In the genomic region with DNA sequence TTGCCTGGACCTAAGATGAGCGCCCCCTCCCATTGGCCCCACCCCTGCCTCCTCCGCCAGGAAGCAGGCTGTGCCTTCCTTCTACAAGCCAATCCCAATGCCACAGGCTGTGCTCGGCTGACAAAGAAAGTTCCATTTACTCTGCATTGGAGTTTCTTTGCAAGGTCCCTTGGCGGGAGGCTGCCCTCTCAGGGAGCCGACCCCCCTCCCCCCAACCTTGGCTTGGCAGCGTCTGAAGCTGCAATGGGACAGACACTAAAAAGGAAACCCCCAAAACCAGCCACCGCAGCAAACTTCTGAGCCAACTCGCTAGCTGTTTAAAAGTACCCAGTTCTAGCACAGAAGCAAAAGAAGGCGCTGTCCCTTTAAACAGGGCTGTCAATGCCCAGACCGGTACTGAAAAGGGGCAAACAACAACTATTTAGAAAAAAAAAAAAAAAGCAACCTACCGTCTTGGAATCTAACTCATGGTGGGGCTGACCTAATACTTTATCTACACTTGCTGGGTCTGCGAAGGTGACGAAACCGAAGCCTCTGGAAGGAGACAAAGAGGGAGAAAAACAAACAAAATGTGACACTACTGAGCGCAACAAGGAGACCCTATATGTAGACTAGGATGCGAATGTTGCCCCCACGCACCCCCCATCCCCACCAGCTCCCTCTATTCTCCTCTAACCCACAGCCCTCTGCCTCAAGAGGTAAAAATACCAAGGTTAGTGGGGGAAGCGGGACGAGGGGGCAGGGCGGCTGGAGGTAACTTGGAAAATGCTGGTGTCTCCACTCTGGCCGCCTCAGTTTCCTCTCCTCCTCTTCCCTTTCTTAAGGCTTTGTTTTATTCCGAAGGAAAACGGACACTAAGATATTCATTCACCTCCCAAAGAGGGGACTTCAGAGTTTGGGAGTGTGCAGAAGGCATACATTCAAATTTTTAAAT, we compare ENCODE assay signal across 8 mouse cellular contexts. TPM values are rescaled to one million over a fixed set of nuclear protein-coding genes. Genes with fewer than 3 reads are reported as not detected.
DNase-seq lines count a peak whose midpoint lies in the region; ATAC-seq lines count a peak whose summit lies in the region.

No protein-coding gene starts in this region.

- H3K4me2 ChIP-seq in forebrain, embryonic 11.5 days (ENCODE audit: low read depth, low read length, severe bottlenecking), result peak overlapping the region; percentile 91
- peak overlapping the region; percentile 94 for H3K4me2 ChIP-seq in intestine, embryonic 16.5 days (ENCODE audit: low read depth, low read length)
- peak overlapping the region; percentile 99 for H3K4me2 ChIP-seq in liver, embryonic 12.5 days
- peak overlapping the region; percentile 94 for H3K4me2 ChIP-seq in neural tube, embryonic 11.5 days (ENCODE audit: low read depth)

- H3K27me3 ChIP-seq in forebrain, embryonic 11.5 days (ENCODE audit: control insufficient read depth, insufficient read depth, low read length), result no peaks in the 10 kb centered on the region
- no peaks in the 10 kb centered on the region for H3K27me3 ChIP-seq in intestine, embryonic 16.5 days (replicated peaks; ENCODE audit: control insufficient read depth, insufficient read depth, low read length)
- no peaks in the 10 kb centered on the region for H3K27me3 ChIP-seq in liver, embryonic 12.5 days (replicated peaks)
- no peaks in the 10 kb centered on the region for H3K27me3 ChIP-seq in neural tube, embryonic 11.5 days (ENCODE audit: control insufficient read depth, insufficient read depth, low read length)

- H3K27ac ChIP-seq in forebrain, embryonic 11.5 days (ENCODE audit: low read depth, low read length), result peak overlapping the region; percentile 88
- peak overlapping the region; percentile 23; the same call in 1 of the 2 replicates for H3K27ac ChIP-seq in intestine, embryonic 16.5 days (ENCODE audit: low read length)
- H3K27ac ChIP-seq in liver, embryonic 12.5 days, result peak overlapping the region; percentile 93
- peak overlapping the region; percentile 89 for H3K27ac ChIP-seq in neural tube, embryonic 11.5 days (ENCODE audit: low read depth, low read length)

- H3K36me3 ChIP-seq in forebrain, embryonic 11.5 days (ENCODE audit: control insufficient read depth, insufficient read depth, low read length), result peaks cover 6% of the 10 kb centered on the region
- H3K36me3 ChIP-seq in intestine, embryonic 16.5 days (ENCODE audit: control insufficient read depth, insufficient read depth, low read length), result no peaks in the 10 kb centered on the region
- peaks cover 22% of the 10 kb centered on the region for H3K36me3 ChIP-seq in liver, embryonic 12.5 days
- H3K36me3 ChIP-seq in neural tube, embryonic 11.5 days (ENCODE audit: control insufficient read depth, insufficient read depth, low read length), result peaks cover 7% of the 10 kb centered on the region

- H3K9ac ChIP-seq in forebrain, embryonic 11.5 days (ENCODE audit: low read length), result peak overlapping the region; percentile 99
- H3K9ac ChIP-seq in intestine, embryonic 16.5 days (ENCODE audit: low read depth, low read length), result peak overlapping the region; percentile 98
- peak overlapping the region; percentile 95 for H3K9ac ChIP-seq in liver, embryonic 12.5 days
- peak overlapping the region; percentile 99 for H3K9ac ChIP-seq in neural tube, embryonic 11.5 days (ENCODE audit: low read length)

- H3K4me1 ChIP-seq in forebrain, embryonic 11.5 days (replicated peaks; ENCODE audit: control insufficient read depth, insufficient read depth, low read length), result peaks cover 21% of the 10 kb centered on the region; the same call in 1 of the 2 replicates
- peaks cover 25% of the 10 kb centered on the region for H3K4me1 ChIP-seq in intestine, embryonic 16.5 days (ENCODE audit: control insufficient read depth, insufficient read depth, low read length)
- peaks cover 49% of the 10 kb centered on the region for H3K4me1 ChIP-seq in liver, embryonic 12.5 days
- H3K4me1 ChIP-seq in neural tube, embryonic 11.5 days (ENCODE audit: control insufficient read depth, insufficient read depth, low read length), result peaks cover 35% of the 10 kb centered on the region

- under 1% methylated on average over 23 of the region's 23 CpGs for WGBS in forebrain, embryonic 11.5 days
- WGBS in intestine, embryonic 16.5 days, result under 1% methylated on average over 23 of the region's 23 CpGs
- 3% methylated on average over 23 of the region's 23 CpGs for WGBS in liver, embryonic 12.5 days (ENCODE audit: insufficient replicate concordance)
- WGBS in neural tube, embryonic 11.5 days, result under 1% methylated on average over 23 of the region's 23 CpGs

- peak; percentile 41 for DNase-seq in cerebellum, adult 9-10 months
- no peak for DNase-seq in cerebellum, adult 11 months
- DNase-seq in T-cell, adult 2 months (ENCODE audit: low spot score), result peak; percentile 36
- peak; percentile 70 for DNase-seq in forebrain, embryonic 11.5 days (ENCODE audit: low spot score)
- DNase-seq in neural tube, embryonic 11.5 days (ENCODE audit: low spot score), result peak; percentile 68
- DNase-seq in thymus, postnatal 36 days, result peak; percentile 56 to 64

- H3K9me3 ChIP-seq in forebrain, embryonic 11.5 days (ENCODE audit: control insufficient read depth, low read length), result no peaks in the 10 kb centered on the region
- no peaks in the 10 kb centered on the region for H3K9me3 ChIP-seq in intestine, embryonic 16.5 days (ENCODE audit: control insufficient read depth, low read length)
- H3K9me3 ChIP-seq in liver, embryonic 12.5 days (replicated peaks), result no peaks in the 10 kb centered on the region
- no peaks in the 10 kb centered on the region for H3K9me3 ChIP-seq in neural tube, embryonic 11.5 days (ENCODE audit: control insufficient read depth, low read length)

- ATAC-seq in forebrain, embryonic 11.5 days (replicated peaks; ENCODE audit: low FRiP score), result 0 out of 2 replicates have a peak, but pooled peaks have one; percentile 29
- no peak for ATAC-seq in intestine, embryonic 16.5 days
- ATAC-seq in liver, embryonic 12.5 days, result no peak
- no peak for ATAC-seq in neural tube, embryonic 11.5 days (ENCODE audit: insufficient read depth, low FRiP score, low TSS enrichment)

- peak overlapping the region; percentile 97 for H3K4me3 ChIP-seq in forebrain, embryonic 11.5 days (ENCODE audit: low read depth, low read length)
- peak overlapping the region; percentile 90 for H3K4me3 ChIP-seq in intestine, embryonic 16.5 days (ENCODE audit: low read length)
- peak overlapping the region; percentile 82 for H3K4me3 ChIP-seq in liver, embryonic 12.5 days
- H3K4me3 ChIP-seq in neural tube, embryonic 11.5 days (ENCODE audit: low read depth, low read length), result peak overlapping the region; percentile 98

RNA-seq across cellular contexts. Expression of gene Msi2, which starts 2.0 kb away (rescaled TPM):
- polyA plus RNA-seq in forebrain, embryonic 11.5 days (2014; fragmentation: Nextera tagmentation; extraction: Ambion mirVana), result 23.9 and 26.2 TPM in 2 replicates
- polyA plus RNA-seq in intestine, embryonic 16.5 days (2015; fragmentation: Nextera tagmentation; extraction: Ambion mirVana), result 8.7 and 10.0 TPM in 2 replicates
- polyA plus RNA-seq in liver, embryonic 12.5 days (2016; fragmentation: Nextera tagmentation; extraction: Ambion mirVana), result 5.0 and 5.2 TPM in 2 replicates
- 19.7 and 20.6 TPM in 2 replicates for polyA plus RNA-seq in neural tube, embryonic 11.5 days (2014; fragmentation: Nextera tagmentation; extraction: Ambion mirVana)

Comparison
In these comparisons a context has a peak if more than half of its experiments do, and no peak if none do; other contexts are left out.
1. H3K27ac ChIP-seq: peak in every context shown above with its lines; median percentile 93 in liver, embryonic 12.5 days; 89 in neural tube, embryonic 11.5 days; 88 in forebrain, embryonic 11.5 days; 23 in intestine, embryonic 16.5 days.